Mouse (Mus musculus): ENCODE measurements around the gene Crabp1. TPM values are rescaled to one million over a fixed set of nuclear protein-coding genes. Genes with fewer than 3 reads are reported as not detected.

Gene Crabp1
- total and polyA plus RNA-seq, 3 experiments, result not detected

DNA sequence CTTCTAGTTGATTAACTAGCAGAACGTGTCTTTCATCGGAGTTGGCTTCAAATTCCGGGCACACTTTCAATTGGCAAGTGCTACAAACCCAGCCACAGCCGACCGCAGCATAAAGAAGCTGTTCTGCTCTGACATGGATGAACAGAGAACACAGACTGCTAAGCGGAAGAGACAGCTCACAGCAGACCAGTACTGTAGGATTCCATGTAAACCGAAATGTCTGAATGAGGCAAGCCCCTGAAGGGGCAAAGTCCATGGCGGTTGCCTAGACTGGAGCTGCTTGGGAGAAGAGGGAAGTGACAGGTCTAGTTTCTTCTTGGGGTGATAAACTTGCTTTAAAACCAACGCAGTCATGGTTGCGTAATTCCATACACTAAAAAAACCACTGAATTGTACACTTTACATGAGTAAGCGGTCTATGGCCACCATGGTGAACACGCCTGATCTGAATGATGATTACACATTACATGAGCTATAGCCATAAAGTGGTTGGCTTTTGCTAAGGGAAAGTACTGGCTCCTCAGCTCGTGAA, 12.0 kb downstream of the Crabp1 start:
- TF ChIP-seq NELFE (IDR thresholded peaks at IDR 0.05; ENCODE audit: low read depth, low read length) (no peak), CTCF (IDR thresholded peaks at IDR 0.05 in 2 of 3, conservative IDR thresholded peaks at IDR 0.05 in 1 of 3; ENCODE audit: control insufficient read depth in 1 of 3, insufficient read depth in 1 of 3, low read depth in 2 of 3, low read length in 3 of 3, poor library complexity in 1 of 3, severe bottlenecking in 1 of 3) (no peak), SIN3A (IDR thresholded peaks at IDR 0.05; ENCODE audit: low read length) (no peak), NRF1 (IDR thresholded peaks at IDR 0.05; ENCODE audit: insufficient read depth, low read depth, low read length, poor library complexity, severe bottlenecking) (no peak), MAZ (IDR thresholded peaks at IDR 0.05; ENCODE audit: low read depth, low read length) (no peak), CHD2 (IDR thresholded peaks at IDR 0.05; ENCODE audit: low read length) (no peak), MAFK (IDR thresholded peaks at IDR 0.05; ENCODE audit: borderline replicate concordance, low read depth, low read length) (no peak), TCF12 (IDR thresholded peaks at IDR 0.05; ENCODE audit: low read depth, low read length) (no peak), MYB (IDR thresholded peaks at IDR 0.05; ENCODE audit: low read depth, low read length) (no peak), MAX (IDR thresholded peaks at IDR 0.05; ENCODE audit: low read length) (no peak)
- H3K9ac ChIP-seq (ENCODE audit: control insufficient read depth, low read depth, low read length, poor library complexity, severe bottlenecking), result no peak overlapping the region
- H3K4me3 ChIP-seq (ENCODE audit: control insufficient read depth in 1 of 2, insufficient read depth in 1 of 2, low read depth in 2 of 2, low read length in 2 of 2), result no peak overlapping the region
- peaks cover 4 to 16% of the 10 kb centered on the region in 2 experiments for H3K27me3 ChIP-seq (ENCODE audit: control insufficient read depth in 1 of 2, insufficient read depth in 2 of 2, low read length in 2 of 2)
- H3K79me2 ChIP-seq (ENCODE audit: control insufficient read depth, insufficient read depth, low read length, poor library complexity), result no peaks in the 10 kb centered on the region
- no peaks in the 10 kb centered on the region for H3K9me3 ChIP-seq (replicated peaks; ENCODE audit: insufficient read depth, low read length)
- DNase-seq (ENCODE audit: low read depth, low spot score), result no peak
- H3K4me1 ChIP-seq (ENCODE audit: control insufficient read depth in 1 of 2, insufficient read depth in 2 of 2, low read length in 2 of 2), result no peaks in the 10 kb centered on the region
- H3K36me3 ChIP-seq (ENCODE audit: control insufficient read depth in 1 of 2, insufficient read depth in 2 of 2, low read length in 2 of 2), result no peaks in the 10 kb centered on the region
- H3K27ac ChIP-seq (ENCODE audit: control insufficient read depth, low read depth, low read length), result no peak overlapping the region

DNA sequence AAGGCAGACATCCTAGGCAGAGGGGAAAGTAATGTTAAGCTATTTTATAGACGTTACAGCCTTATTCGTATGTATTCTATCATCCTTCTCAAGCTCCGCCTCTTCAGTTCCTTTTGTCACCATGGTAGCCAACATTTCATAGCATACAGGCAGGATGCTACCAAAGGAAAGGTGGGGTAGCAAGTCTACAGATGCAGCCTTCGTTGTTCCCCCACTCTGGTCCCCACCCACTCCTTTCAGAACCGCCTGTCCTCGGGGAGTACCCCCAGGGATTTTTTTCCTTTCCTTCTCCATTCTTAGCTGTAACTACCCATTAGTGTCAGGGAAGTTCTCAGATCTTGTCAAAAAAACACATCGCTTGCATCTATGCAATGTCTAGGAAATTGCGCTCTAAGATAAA, 14.7 kb downstream of the Crabp1 start:
- no peak for TF ChIP-seq MAZ (IDR thresholded peaks at IDR 0.05; ENCODE audit: low read depth, low read length)
- no peak for TF ChIP-seq ETS1 (IDR thresholded peaks at IDR 0.05; ENCODE audit: low read depth, low read length)
- TF ChIP-seq SMC3 (IDR thresholded peaks at IDR 0.05; ENCODE audit: low read depth, low read length), result no peak
- no peak for TF ChIP-seq NELFE (IDR thresholded peaks at IDR 0.05; ENCODE audit: low read depth, low read length)
- no peak for TF ChIP-seq E2F4 (IDR thresholded peaks at IDR 0.05; ENCODE audit: borderline replicate concordance, low read depth, low read length)
- no peak for TF ChIP-seq MAX (IDR thresholded peaks at IDR 0.05; ENCODE audit: low read length)
- no peak for TF ChIP-seq GATA1 (IDR thresholded peaks at IDR 0.05; ENCODE audit: low read depth, low read length)
- TF ChIP-seq POLR2AphosphoS5 (IDR thresholded peaks at IDR 0.05; ENCODE audit: borderline replicate concordance, low read depth, low read length), result no peak
- no peak for TF ChIP-seq ZC3H11A (IDR thresholded peaks at IDR 0.05; ENCODE audit: low read depth, low read length)
- TF ChIP-seq RAD21 (IDR thresholded peaks at IDR 0.05; ENCODE audit: low read depth, low read length), result no peak
- TF ChIP-seq CHD2 (IDR thresholded peaks at IDR 0.05; ENCODE audit: low read length), result no peak
- TF ChIP-seq GABPA (IDR thresholded peaks at IDR 0.05; ENCODE audit: low read depth, low read length), result no peak
- TF ChIP-seq KAT2A (conservative IDR thresholded peaks at IDR 0.05; ENCODE audit: low read depth, low read length), result no peak
- TF ChIP-seq EP300 (IDR thresholded peaks at IDR 0.05; ENCODE audit: low read depth in 1 of 2, low read length in 2 of 2), result no peak
- TF ChIP-seq MXI1 (IDR thresholded peaks at IDR 0.05; ENCODE audit: low read depth, low read length), result no peak
- TF ChIP-seq MAFK (IDR thresholded peaks at IDR 0.05; ENCODE audit: borderline replicate concordance, low read depth, low read length), result no peak
- TF ChIP-seq POLR2A (IDR thresholded peaks at IDR 0.05; ENCODE audit: control insufficient read depth in 1 of 2, insufficient read depth in 1 of 2, low read depth in 1 of 2, low read length in 2 of 2, poor library complexity in 1 of 2), result no peak
- TF ChIP-seq USF2 (IDR thresholded peaks at IDR 0.05; ENCODE audit: borderline replicate concordance in 1 of 2, insufficient read depth in 1 of 2, low read depth in 1 of 2, low read length in 2 of 2), result no peak
- Histone ChIP-seq H3K4me1 (ENCODE audit: control insufficient read depth in 1 of 2, insufficient read depth in 2 of 2, low read length in 2 of 2) (no peaks in the 10 kb centered on the region), H3K9me3 (replicated peaks; ENCODE audit: insufficient read depth, low read length) (no peaks in the 10 kb centered on the region), H3K27me3 (ENCODE audit: control insufficient read depth in 1 of 2, insufficient read depth in 2 of 2, low read length in 2 of 2) (peaks cover 3 to 11% of the 10 kb centered on the region in 2 experiments), H3K9ac (ENCODE audit: control insufficient read depth, low read depth, low read length, poor library complexity, severe bottlenecking) (no peak overlapping the region), H3K27ac (ENCODE audit: control insufficient read depth, low read depth, low read length) (no peak overlapping the region), H3K36me3 (ENCODE audit: control insufficient read depth in 1 of 2, insufficient read depth in 2 of 2, low read length in 2 of 2) (no peaks in the 10 kb centered on the region), H3K4me3 (ENCODE audit: control insufficient read depth in 1 of 2, insufficient read depth in 1 of 2, low read depth in 2 of 2, low read length in 2 of 2) (no peak overlapping the region), H3K79me2 (ENCODE audit: control insufficient read depth, insufficient read depth, low read length, poor library complexity) (no peaks in the 10 kb centered on the region)
- DNase-seq (ENCODE audit: low read depth, low spot score), result no peak

All from MEL (cell line).